Mouse (Mus musculus) stomach, adult 2 months (tissue): Measurements from ENCODE around the gene 2610001J05Rik. TPM values are rescaled to one million over a fixed set of nuclear protein-coding genes. Genes with fewer than 3 reads are reported as not detected.

Experiments used
- polyA plus RNA-seq: library from polyadenylated mRNA; depleted of rRNA; stranded (reverse); fragments of >200 nt; gene quantifications from 2 replicates; pipeline ENCODE4 v1.2.3, GENCODE M21; 2012; rRNA removed

Gene 2610001J05Rik
- 2.1 and 3.1 TPM in 2 replicates for polyA plus RNA-seq

GRCm38 (mm10) chr6:13870919-13871624, at the start of gene 2610001J05Rik:
TSS of gene 2610001J05Rik (minus strand) at chr6:13871518.

GRCm38 (mm10) chr6:13839345-13840054, 31.8 kb downstream of the 2610001J05Rik start, which contains the start of gene Gpr85:
TSS of gene Gpr85 (minus strand) at chr6:13839942.

Other genes starting within 250 kb of the 2610001J05Rik start
- gene Bmt2, start 193.6 kb downstream of the 2610001J05Rik start, polyA plus RNA-seq, result 0.10 and 0.14 TPM in 2 replicates
- 0.08 and 0.15 TPM in 2 replicates for gene Gpr85, start 31.6 kb downstream of the 2610001J05Rik start, polyA plus RNA-seq